Mouse (Mus musculus) midbrain, embryonic 12.5 days (tissue): Measurements from ENCODE around the gene Vmn1r208. TPM values are rescaled to one million over a fixed set of nuclear protein-coding genes. Genes with fewer than 3 reads are reported as not detected.
"Not testable (repeated sequence)": the region's sequence is repeated elsewhere in the genome, so short reads cannot be mapped to it uniquely, and the experiment has no call there.

Experiments used
- ATAC-seq: fragments of 200-750 bp; cut with Nextera tagmentation; 2 replicates; pipeline ENCODE4 v1.8.0; 2017; ENCODE audit warnings: low read depth, moderate TSS enrichment, moderate library complexity; ENCODE audit not compliant: low FRiP score
- H3K27ac ChIP-seq: fragments of 300-500 bp; sonication (generic); replicated peaks from 2 replicates; pipeline ENCODE4 v1.5.1; 2016; ENCODE audit warnings: mild to moderate bottlenecking
- H3K27me3 ChIP-seq: fragments of 300-500 bp; sonication (generic); 2 replicates; pipeline ENCODE4 v1.6.1; 2016; ENCODE audit warnings: mild to moderate bottlenecking
- H3K36me3 ChIP-seq: fragments of 300-500 bp; sonication (generic); 2 replicates; pipeline ENCODE4 v1.6.1; 2016
- H3K4me1 ChIP-seq: fragments of 300-500 bp; sonication (generic); 2 replicates; pipeline ENCODE4 v1.6.1; 2016
- H3K4me2 ChIP-seq: fragments of 300-500 bp; sonication (generic); replicated peaks from 2 replicates; pipeline ENCODE4 v1.6.1; 2016; ENCODE audit warnings: mild to moderate bottlenecking, moderate library complexity
- H3K4me3 ChIP-seq: fragments of 300-500 bp; sonication (generic); 2 replicates; pipeline ENCODE4 v1.5.1; 2016; ENCODE audit warnings: mild to moderate bottlenecking
- H3K9ac ChIP-seq: fragments of 300-500 bp; sonication (generic); replicated peaks from 2 replicates; pipeline ENCODE4 v1.6.1; 2016; ENCODE audit warnings: mild to moderate bottlenecking, moderate library complexity
- H3K9me3 ChIP-seq: fragments of 300-500 bp; sonication (generic); 2 replicates; pipeline ENCODE4 v1.6.1; 2016; ENCODE audit warnings: mild to moderate bottlenecking
- WGBS: fragments of 180-500 bp; shearing (Covaris S2); methylation state at CpG from one replicate; pipeline ENCODE4 v1.1.7; 2016; 5-methylcytosine and 5-hydroxymethylcytosine counted together
- polyA plus RNA-seq: library from polyadenylated mRNA; unstranded; fragments of >200 nt; fragmentation: Nextera tagmentation; extraction: Ambion mirVana; gene quantifications from 2 replicates; pipeline ENCODE4 v1.2.1, GENCODE M21; 2016

Gene Vmn1r208
- not detected in 2 replicates for polyA plus RNA-seq

DNA sequence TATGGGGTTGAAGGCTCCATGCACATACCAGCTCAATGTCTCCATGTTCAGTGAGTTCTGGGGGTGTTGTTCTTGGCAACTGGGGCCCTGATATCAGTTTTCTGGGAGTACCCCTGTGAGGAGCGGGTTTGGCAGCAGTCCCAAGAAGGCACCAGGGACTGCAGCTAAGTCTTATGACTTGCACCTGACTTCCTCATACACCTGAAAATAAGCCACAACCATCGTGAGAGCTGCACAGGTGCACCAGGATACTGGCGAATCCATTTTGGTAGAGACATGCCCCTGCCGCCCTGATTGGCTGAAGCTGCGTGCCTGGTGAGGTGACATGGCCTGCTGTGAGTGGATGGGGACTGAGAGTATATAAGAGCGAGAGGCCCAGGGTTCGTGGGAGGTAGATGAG is at the start of gene Vmn1r208:
TSS of gene Vmn1r208 (minus strand) at position 101 of the 400 bp plus-strand sequence.
- not testable (repeated sequence) for H3K27me3 ChIP-seq

GRCm38 (mm10) chr13:22821601-22822000 is 44.4 kb upstream of the Vmn1r208 start:
- not testable (repeated sequence) for H3K9ac ChIP-seq, H3K36me3 ChIP-seq, H3K4me1 ChIP-seq, H3K27ac ChIP-seq, H3K9me3 ChIP-seq, H3K27me3 ChIP-seq, ATAC-seq, H3K4me3 ChIP-seq, H3K4me2 ChIP-seq
- 84% methylated on average over 1 of the region's 1 CpGs for WGBS

More for the DNA sequence above, at the start of gene Vmn1r208:
- H3K27ac ChIP-seq, H3K9me3 ChIP-seq, H3K4me3 ChIP-seq, H3K9ac ChIP-seq, ATAC-seq, H3K4me1 ChIP-seq, H3K36me3 ChIP-seq, H3K4me2 ChIP-seq: not testable (repeated sequence)
- WGBS, result no CpG with 5 or more reads among the region's 7 CpGs

- not testable (repeated sequence) for H3K27me3 ChIP-seq, H3K4me3 ChIP-seq, H3K36me3 ChIP-seq, H3K9ac ChIP-seq, H3K27ac ChIP-seq, ATAC-seq, H3K9me3 ChIP-seq, H3K4me2 ChIP-seq, H3K4me1 ChIP-seq
These were observed 32.4 kb upstream of the Vmn1r208 start, which contains the start of gene Vmn1r209 for GRCm38 (mm10) chr13:22809582-22809981. Vmn1r209 (minus strand) TSS chr13:22809682.

DNA sequence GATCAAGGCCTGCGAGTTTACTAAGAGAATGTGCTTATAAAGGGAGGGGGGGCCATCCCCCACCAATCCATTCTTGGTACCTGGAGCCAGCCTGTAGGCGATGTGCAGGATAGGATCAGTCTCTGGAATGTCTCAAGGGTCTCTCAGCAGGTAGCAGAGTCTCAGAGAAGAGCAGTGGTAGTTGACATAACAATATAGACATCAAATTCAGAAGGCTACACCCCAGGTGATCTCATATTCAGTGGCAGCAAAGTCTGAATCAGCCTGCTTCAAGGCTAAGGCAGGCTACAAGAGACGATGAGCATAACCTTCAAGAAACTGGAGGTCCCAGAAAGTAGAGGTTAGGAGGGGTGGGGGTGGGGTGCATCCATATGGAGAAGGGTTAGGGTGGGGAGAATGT is 10.9 kb upstream of the Vmn1r208 start:
- 78% methylated on average over 3 of the region's 3 CpGs for WGBS
- not testable (repeated sequence) for H3K36me3 ChIP-seq, H3K4me1 ChIP-seq, H3K9ac ChIP-seq, ATAC-seq, H3K4me3 ChIP-seq, H3K9me3 ChIP-seq, H3K27ac ChIP-seq, H3K27me3 ChIP-seq, H3K4me2 ChIP-seq

- not testable (repeated sequence) for H3K4me2 ChIP-seq, H3K9me3 ChIP-seq, H3K4me3 ChIP-seq, H3K36me3 ChIP-seq, H3K27me3 ChIP-seq, H3K27ac ChIP-seq, ATAC-seq, H3K9ac ChIP-seq, H3K4me1 ChIP-seq
These were observed 7.0 kb upstream of the Vmn1r208 start for GRCm38 (mm10) chr13:22784159-22784558.

GRCm38 (mm10) chr13:22771592-22771991 is 5.6 kb downstream of the Vmn1r208 start:
- H3K4me2 ChIP-seq, H3K27me3 ChIP-seq, H3K4me3 ChIP-seq, H3K9ac ChIP-seq, H3K36me3 ChIP-seq, H3K9me3 ChIP-seq, H3K4me1 ChIP-seq, H3K27ac ChIP-seq, ATAC-seq: not testable (repeated sequence)
- 84% methylated on average over 2 of the region's 2 CpGs for WGBS

DNA sequence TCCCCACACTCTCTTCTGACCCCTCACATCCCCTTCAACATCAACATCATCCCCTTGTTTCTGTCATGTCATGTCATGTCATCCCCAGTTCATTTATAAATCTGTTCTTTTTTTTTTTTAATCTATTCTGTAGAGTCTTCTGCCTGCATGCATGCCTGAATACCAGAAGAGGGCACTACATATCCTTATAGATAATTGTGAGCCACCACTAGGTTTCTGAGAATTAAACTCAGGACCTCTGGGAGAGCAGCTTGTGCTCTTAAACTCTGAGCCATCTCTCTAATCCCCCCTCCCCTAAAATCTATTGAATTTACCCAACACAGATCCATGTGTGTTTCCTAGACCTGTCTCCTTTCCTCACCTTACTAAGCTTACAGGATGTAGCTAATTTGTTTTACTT is 29.7 kb downstream of the Vmn1r208 start:
- Histone ChIP-seq H3K9me3 (no peaks in the 10 kb centered on the region), H3K4me2 (no peak overlapping the region), H3K9ac (no peak overlapping the region), H3K27ac (no peak overlapping the region), H3K4me1 (no peaks in the 10 kb centered on the region), H3K27me3 (no peaks in the 10 kb centered on the region), H3K36me3 (no peaks in the 10 kb centered on the region), H3K4me3 (no peak overlapping the region)
- ATAC-seq, result no peak

DNA sequence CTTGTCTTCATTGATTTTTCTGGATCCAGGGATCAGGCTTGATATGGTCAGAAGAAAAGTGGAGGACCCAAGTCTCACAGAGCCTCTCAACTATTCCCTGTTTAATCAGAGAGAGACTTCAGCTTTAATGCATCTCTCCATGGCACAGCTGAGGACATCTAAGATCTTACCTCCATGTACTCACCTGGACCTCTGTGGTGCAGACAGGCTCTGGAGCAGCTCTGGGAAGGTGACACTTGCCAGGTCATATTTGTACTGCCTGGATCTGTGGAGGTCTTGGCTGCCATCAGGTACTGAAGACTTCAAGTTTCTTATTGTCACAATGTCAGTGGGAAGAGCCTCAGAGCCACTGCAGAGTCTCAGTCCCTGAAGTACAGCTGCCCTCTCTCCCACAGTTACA is 47.7 kb downstream of the Vmn1r208 start, which contains the start of gene Vmn1r207-ps:
TSS of gene Vmn1r207-ps (minus strand) at position 101 of the 400 bp plus-strand sequence.
- not testable (repeated sequence) for H3K4me3 ChIP-seq, H3K27me3 ChIP-seq, H3K9me3 ChIP-seq, H3K27ac ChIP-seq, ATAC-seq, H3K4me2 ChIP-seq, H3K4me1 ChIP-seq, H3K9ac ChIP-seq, H3K36me3 ChIP-seq

Other genes with a start within 250 kb of the Vmn1r208 start
- gene Vmn1r204, start 224.2 kb downstream of the Vmn1r208 start, polyA plus RNA-seq, result not detected in 2 replicates
- gene Vmn1r205, start 184.4 kb downstream of the Vmn1r208 start, polyA plus RNA-seq, result not detected in 2 replicates
- not detected in 2 replicates for gene Vmn1r206, start 153.1 kb downstream of the Vmn1r208 start, polyA plus RNA-seq
- gene Vmn1r207-ps, start 47.8 kb downstream of the Vmn1r208 start, polyA plus RNA-seq, result not detected in 2 replicates
- gene Vmn1r209, start 32.3 kb upstream of the Vmn1r208 start, polyA plus RNA-seq, result not detected in 2 replicates
- not detected in 2 replicates for gene Vmn1r210, start 53.9 kb upstream of the Vmn1r208 start, polyA plus RNA-seq
- not detected in 2 replicates for gene Vmn1r211, start 80.2 kb upstream of the Vmn1r208 start, polyA plus RNA-seq
- not detected in 2 replicates for gene Vmn1r212, start 106.8 kb upstream of the Vmn1r208 start, polyA plus RNA-seq
- gene Vmn1r213, start 230.3 kb upstream of the Vmn1r208 start, polyA plus RNA-seq, result not detected in 2 replicates